Mouse (Mus musculus): ENCODE results near the gene Zfp609.

Zfp609 gene

GRCm38 (mm10) chr9:65827344-65828015 is at the start of gene Zfp609:
Gene Zfp609, minus strand, starts transcription at chr9:65827564.
- in situ Hi-C loops (cut with MboI, MseI), result no loop called here

- in situ Hi-C loops (cut with MboI, MseI), result no loop called here
These were observed 32.3 kb upstream of the Zfp609 start for GRCm38 (mm10) chr9:65859656-65860055.

- in situ Hi-C loops (cut with MboI, MseI), result no loop called here
These were observed 22.8 kb upstream of the Zfp609 start for GRCm38 (mm10) chr9:65850203-65850602.

- in situ Hi-C loops (cut with MboI, MseI), result loop anchor here (5.0 to 10.0 kb wide), 2 partner anchors 101 to 183 kb away; partner anchors contain the start of gene Oaz2
These were observed 20.8 kb upstream of the Zfp609 start for GRCm38 (mm10) chr9:65848154-65848553.

GRCm38 (mm10) chr9:65844421-65845165 is 17.2 kb upstream of the Zfp609 start:
- in situ Hi-C loops (cut with MboI, MseI), result loop anchor here (5.0 to 10.0 kb wide), 2 partner anchors 97 to 180 kb away; partner anchors contain the start of gene Oaz2

GRCm38 (mm10) chr9:65839841-65840240 is 12.5 kb upstream of the Zfp609 start:
- in situ Hi-C loops (cut with MboI, MseI), result loop anchor here (10.0 kb wide), 1 partner anchor 175 kb away; the partner anchor contains the start of gene Oaz2

- in situ Hi-C loops (cut with MboI, MseI), result no loop called here
These were observed 9.6 kb upstream of the Zfp609 start for GRCm38 (mm10) chr9:65836916-65837315.

- in situ Hi-C loops (cut with MboI, MseI), result no loop called here
These were observed 7.4 kb upstream of the Zfp609 start for GRCm38 (mm10) chr9:65834628-65835354.

- in situ Hi-C loops (cut with MboI, MseI), result no loop called here
These were observed 6.3 kb upstream of the Zfp609 start for GRCm38 (mm10) chr9:65833640-65834039.

GRCm38 (mm10) chr9:65833230-65833629 is 5.9 kb upstream of the Zfp609 start:
- in situ Hi-C loops (cut with MboI, MseI), result no loop called here

- in situ Hi-C loops (cut with MboI, MseI), result no loop called here
These were observed 4.7 kb upstream of the Zfp609 start for GRCm38 (mm10) chr9:65832041-65832440.

GRCm38 (mm10) chr9:65831164-65831563 is 3.8 kb upstream of the Zfp609 start:
- in situ Hi-C loops (cut with MboI, MseI), result no loop called here

- in situ Hi-C loops (cut with MboI, MseI), result no loop called here
These were observed 2.9 kb upstream of the Zfp609 start for GRCm38 (mm10) chr9:65830255-65830654.

GRCm38 (mm10) chr9:65829410-65829809 is 2.0 kb upstream of the Zfp609 start:
- in situ Hi-C loops (cut with MboI, MseI), result no loop called here

GRCm38 (mm10) chr9:65828511-65828910 is 1.1 kb upstream of the Zfp609 start:
- in situ Hi-C loops (cut with MboI, MseI), result no loop called here

GRCm38 (mm10) chr9:65828016-65828403 is 646 bp upstream of the Zfp609 start:
- in situ Hi-C loops (cut with MboI, MseI), result no loop called here

- in situ Hi-C loops (cut with MboI, MseI), result no loop called here
These were observed 598 bp downstream of the Zfp609 start for GRCm38 (mm10) chr9:65826588-65827343.

- in situ Hi-C loops (cut with MboI, MseI), result no loop called here
These were observed 1.2 kb downstream of the Zfp609 start for GRCm38 (mm10) chr9:65826226-65826587.

- in situ Hi-C loops (cut with MboI, MseI), result no loop called here
These were observed 3.5 kb downstream of the Zfp609 start for GRCm38 (mm10) chr9:65823716-65824462.

- in situ Hi-C loops (cut with MboI, MseI), result no loop called here
These were observed 5.4 kb downstream of the Zfp609 start for GRCm38 (mm10) chr9:65822011-65822410.

GRCm38 (mm10) chr9:65820301-65820700 is 7.1 kb downstream of the Zfp609 start:
- in situ Hi-C loops (cut with MboI, MseI), result no loop called here

Measured in T-helper 2 cell (primary cell).